Mouse (Mus musculus) liver, embryonic 12.5 days (tissue): ENCODE results near the gene Nrp2. TPM values are rescaled to one million over a fixed set of nuclear protein-coding genes. Genes with fewer than 3 reads are reported as not detected.
A peak's percentile ranks its signal among the peaks of the same experiment; 100 is the strongest.

Experiments
- ATAC-seq: fragments of 200-750 bp; cut with Nextera tagmentation; 2 replicates; pipeline ENCODE4 v1.8.0; 2017; ENCODE audit warnings: moderate number of reproducible peaks, mild to moderate bottlenecking, moderate library complexity
- H3K27ac ChIP-seq: fragments of 300-500 bp; sonication (generic); 2 replicates; pipeline ENCODE4 v1.5.1; 2016; ENCODE audit warnings: mild to moderate bottlenecking
- H3K27me3 ChIP-seq: fragments of 300-500 bp; sonication (generic); replicated peaks from 2 replicates; pipeline ENCODE4 v1.6.1; 2016; ENCODE audit warnings: mild to moderate bottlenecking, moderate library complexity
- H3K36me3 ChIP-seq: fragments of 300-500 bp; sonication (generic); 2 replicates; pipeline ENCODE4 v1.6.1; 2016; ENCODE audit warnings: mild to moderate bottlenecking, moderate library complexity
- H3K4me1 ChIP-seq: fragments of 300-500 bp; sonication (generic); 2 replicates; pipeline ENCODE4 v1.6.1; 2016
- H3K4me2 ChIP-seq: fragments of 300-500 bp; sonication (generic); 2 replicates; pipeline ENCODE4 v1.6.1; 2016; ENCODE audit warnings: mild to moderate bottlenecking, moderate library complexity
- H3K4me3 ChIP-seq: fragments of 300-500 bp; sonication (generic); 2 replicates; pipeline ENCODE4 v1.5.1; 2016; ENCODE audit warnings: mild to moderate bottlenecking, moderate library complexity
- H3K9ac ChIP-seq: fragments of 300-500 bp; sonication (generic); 2 replicates; pipeline ENCODE4 v1.6.1; 2016; ENCODE audit warnings: mild to moderate bottlenecking, moderate library complexity
- H3K9me3 ChIP-seq: fragments of 300-500 bp; sonication (generic); replicated peaks from 2 replicates; pipeline ENCODE4 v1.6.1; 2016; ENCODE audit warnings: mild to moderate bottlenecking, moderate library complexity
- WGBS: fragments of 180-500 bp; shearing (Covaris S2); methylation state at CpG from one replicate; pipeline ENCODE4 v1.1.7; 2016; ENCODE audit not compliant: insufficient replicate concordance; 5-methylcytosine and 5-hydroxymethylcytosine counted together
- polyA plus RNA-seq: library from polyadenylated mRNA; unstranded; fragments of >200 nt; fragmentation: Nextera tagmentation; extraction: Ambion mirVana; gene quantifications from 2 replicates; pipeline ENCODE4 v1.2.1, GENCODE M21; 2016

Nrp2 gene
- polyA plus RNA-seq, 1 experiment from 2014 or later, result 2.5 TPM

DNA sequence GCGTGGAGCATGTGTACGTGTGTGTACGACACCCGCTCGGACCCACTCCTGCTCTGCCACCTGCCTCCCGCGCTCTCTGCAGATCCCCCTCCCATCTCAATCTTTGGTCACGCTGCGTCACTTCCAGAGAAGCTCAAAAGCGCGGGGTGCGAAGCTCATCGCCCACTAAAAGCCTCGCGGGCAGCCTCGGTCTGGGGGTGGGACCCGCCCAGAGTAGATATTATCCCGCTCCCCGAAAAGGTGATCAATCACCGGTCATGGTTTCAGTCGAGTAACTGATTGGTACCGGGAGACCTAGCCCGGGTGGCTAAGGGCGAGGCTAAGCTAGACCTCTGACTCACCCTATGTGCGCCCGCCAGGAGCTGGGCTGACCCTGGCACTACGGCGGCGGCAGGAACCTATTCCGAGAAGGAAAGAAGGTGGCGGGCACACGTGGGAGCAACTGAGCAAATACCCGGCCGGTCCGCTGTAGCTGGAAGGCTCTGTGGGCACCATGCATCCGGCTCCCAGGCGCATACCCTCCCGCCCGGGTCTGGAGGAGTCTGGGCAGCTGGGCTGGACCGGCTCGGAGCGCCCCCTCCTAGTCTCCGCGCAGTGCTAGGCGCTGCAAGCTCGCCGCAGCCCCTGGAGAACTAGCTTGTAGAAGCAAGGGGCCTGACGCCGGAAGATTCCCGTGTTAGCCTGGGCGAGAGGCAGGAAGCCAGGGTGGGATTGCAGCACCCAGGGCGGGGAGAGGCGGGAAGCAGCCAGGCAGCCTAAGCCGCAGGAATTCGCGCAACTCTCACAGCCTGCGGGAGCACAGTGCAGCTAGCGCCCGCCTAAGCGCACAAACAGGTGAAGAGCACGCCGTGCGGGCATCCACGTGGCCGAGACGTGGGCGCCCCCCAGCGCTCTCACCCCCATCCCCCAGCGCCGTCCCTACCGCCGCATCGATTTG lies 3.3 kb downstream of the Nrp2 start:
- Histone ChIP-seq H3K9ac (peak overlapping the region; percentile 39), H3K9me3 (no peaks in the 10 kb centered on the region), H3K4me3 (peak overlapping the region; percentile 54), H3K4me1 (peaks cover 22% of the 10 kb centered on the region), H3K36me3 (no peaks in the 10 kb centered on the region), H3K27ac (no peak overlapping the region), H3K27me3 (peaks cover 100% of the 10 kb centered on the region), H3K4me2 (peak overlapping the region; percentile 66)
- under 1% methylated on average over 73 of the region's 73 CpGs for WGBS
- peak; percentile 42 for ATAC-seq

DNA sequence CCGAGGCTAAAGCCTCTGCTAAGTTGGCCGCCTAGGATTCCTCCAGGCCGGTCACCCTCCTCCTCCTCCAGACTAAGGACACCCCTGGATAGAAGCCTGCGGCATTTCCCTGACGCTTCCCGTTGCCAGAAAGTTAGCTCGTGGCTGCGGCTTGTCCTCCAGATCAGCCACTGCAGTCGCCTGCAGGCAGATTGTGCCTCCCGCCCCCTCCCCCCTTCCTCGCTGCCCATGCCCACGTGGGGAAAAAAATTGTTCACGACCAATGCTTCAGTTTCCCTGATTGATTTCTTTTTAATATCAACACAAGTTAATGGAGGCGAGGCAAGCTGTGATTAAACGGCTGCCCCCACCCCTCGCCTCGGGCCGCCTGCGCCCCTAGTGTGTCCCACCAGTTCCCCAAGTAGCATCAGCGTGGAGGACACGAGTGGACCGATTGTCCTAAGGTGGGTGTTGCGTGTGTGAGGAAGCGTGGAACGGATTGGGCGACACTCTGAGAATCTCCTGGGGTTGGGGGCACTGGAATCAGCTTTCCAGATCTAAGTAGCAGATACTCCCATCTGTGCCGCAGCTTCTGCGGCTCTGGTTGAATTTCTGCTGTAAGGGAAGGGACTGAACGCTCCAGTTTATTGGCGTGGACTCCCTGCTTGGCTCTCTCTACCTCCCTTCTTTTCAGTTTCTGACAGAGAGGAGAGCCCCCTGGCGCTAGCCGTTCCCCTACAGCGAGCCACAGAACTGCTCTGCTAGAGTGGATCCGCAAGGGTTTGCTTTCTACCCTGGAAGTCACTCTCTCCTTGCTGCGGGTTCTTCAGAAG lies 4.2 kb downstream of the Nrp2 start:
- peak overlapping the region; percentile 54 for H3K4me3 ChIP-seq
- ATAC-seq, result no peak
- WGBS, result under 1% methylated on average over 35 of the region's 35 CpGs
- no peaks in the 10 kb centered on the region for H3K36me3 ChIP-seq
- H3K27ac ChIP-seq, result no peak overlapping the region
- peak overlapping the region; percentile 66 for H3K4me2 ChIP-seq
- peaks cover 22% of the 10 kb centered on the region for H3K4me1 ChIP-seq
- H3K9me3 ChIP-seq, result no peaks in the 10 kb centered on the region
- peak overlapping the region; percentile 39 for H3K9ac ChIP-seq
- peaks cover 91% of the 10 kb centered on the region for H3K27me3 ChIP-seq

DNA sequence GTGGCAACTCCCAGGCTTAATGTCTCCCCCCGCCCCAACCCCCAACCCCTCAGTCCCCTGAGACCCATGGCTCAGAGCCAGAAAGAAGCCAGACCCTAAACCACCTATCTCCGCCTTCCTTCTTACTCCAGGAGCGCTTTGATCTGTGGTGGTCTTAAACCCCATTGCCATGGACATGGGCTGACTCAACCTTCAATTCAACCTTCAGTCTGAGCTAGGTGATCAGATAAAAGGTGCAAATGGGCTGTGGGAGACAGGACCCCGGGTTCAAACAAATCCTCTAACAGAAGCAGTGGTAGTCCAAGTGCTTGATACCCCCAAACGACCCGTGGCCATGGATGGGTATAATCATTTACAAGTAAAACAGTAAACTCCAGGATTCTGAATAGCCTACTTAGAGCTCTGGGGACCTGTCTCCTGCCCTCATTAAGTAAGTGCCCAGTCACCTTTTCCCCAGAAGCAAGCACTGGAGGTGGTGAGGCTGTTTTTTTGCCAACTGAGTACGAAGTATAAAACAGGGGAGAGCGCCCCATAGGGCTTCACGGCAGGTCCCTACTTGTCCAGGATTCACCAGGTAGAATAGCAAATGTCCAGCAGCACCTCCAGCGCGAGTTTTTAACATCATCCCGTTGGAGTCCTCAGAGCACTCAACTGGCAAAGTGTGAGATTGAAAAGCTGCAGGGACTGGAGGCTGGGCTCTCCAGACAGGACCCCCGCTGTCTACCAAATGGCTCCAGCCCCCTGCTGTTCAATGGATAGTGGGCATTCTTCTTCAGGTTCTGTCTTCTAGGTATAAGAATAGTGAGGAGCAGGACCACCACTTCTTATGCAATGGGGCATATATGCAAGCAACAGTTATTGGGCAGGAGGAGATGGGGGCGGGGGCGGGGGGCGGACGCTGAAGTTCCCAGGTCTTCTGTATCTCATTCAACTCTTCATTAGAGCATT lies 5.1 kb downstream of the Nrp2 start:
- Histone ChIP-seq H3K27me3 (peaks cover 82% of the 10 kb centered on the region), H3K4me3 (no peak overlapping the region), H3K27ac (no peak overlapping the region), H3K4me1 (peaks cover 13% of the 10 kb centered on the region), H3K36me3 (no peaks in the 10 kb centered on the region), H3K4me2 (peak overlapping the region; percentile 66), H3K9ac (no peak overlapping the region), H3K9me3 (no peaks in the 10 kb centered on the region)
- no peak for ATAC-seq
- 39% methylated on average over 17 of the region's 17 CpGs for WGBS

GRCm38 (mm10) chr1:62709770-62710335 lies 6.8 kb downstream of the Nrp2 start:
- H3K4me3 ChIP-seq, result no peak overlapping the region
- 55% methylated on average over 5 of the region's 5 CpGs for WGBS
- ATAC-seq, result no peak
- no peaks in the 10 kb centered on the region for H3K9me3 ChIP-seq
- no peak overlapping the region for H3K9ac ChIP-seq
- peaks cover 7% of the 10 kb centered on the region; the same call in 1 of the 2 replicates for H3K4me1 ChIP-seq
- no peak overlapping the region for H3K27ac ChIP-seq
- peaks cover 66% of the 10 kb centered on the region for H3K27me3 ChIP-seq
- no peak overlapping the region for H3K4me2 ChIP-seq
- H3K36me3 ChIP-seq, result no peaks in the 10 kb centered on the region

DNA sequence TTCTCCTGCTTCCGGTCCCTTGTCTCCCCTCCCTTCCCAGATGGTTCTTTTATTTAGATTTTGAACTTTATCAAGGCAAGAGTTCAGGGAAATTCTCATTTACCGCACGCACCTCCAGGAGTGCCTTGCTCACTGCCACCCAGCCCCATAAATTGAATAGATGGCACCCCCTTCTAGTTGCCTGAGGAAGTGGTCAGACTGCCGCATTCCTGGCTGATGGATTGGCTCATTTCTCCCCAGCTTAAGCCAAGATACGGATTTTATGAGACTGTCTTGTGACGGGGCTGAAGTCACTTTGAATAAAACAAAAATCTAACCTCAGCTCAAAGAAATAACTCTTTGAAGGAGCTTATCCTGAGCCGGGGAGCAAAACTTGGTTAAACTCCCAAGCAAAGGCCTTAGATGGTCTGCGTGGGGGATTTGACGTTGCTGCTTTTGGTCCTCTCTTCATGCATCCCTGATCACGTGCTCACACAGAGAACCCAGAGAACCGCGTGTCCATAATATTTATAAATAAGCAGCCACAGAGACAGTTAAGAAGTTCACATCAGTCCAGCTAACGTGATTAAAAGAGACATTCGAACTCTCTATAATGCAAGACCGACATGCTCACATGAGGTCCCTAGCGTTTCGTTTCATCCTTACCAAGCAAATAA lies 10.1 kb downstream of the Nrp2 start:
- H3K4me2 ChIP-seq, result no peak overlapping the region
- H3K9me3 ChIP-seq, result no peaks in the 10 kb centered on the region
- no peaks in the 10 kb centered on the region for H3K36me3 ChIP-seq
- no peak overlapping the region for H3K9ac ChIP-seq
- ATAC-seq, result no peak
- H3K4me3 ChIP-seq, result no peak overlapping the region
- H3K27ac ChIP-seq, result no peak overlapping the region
- no peaks in the 10 kb centered on the region; the same call in 1 of the 2 replicates for H3K4me1 ChIP-seq
- WGBS, result 72% methylated on average over 17 of the region's 17 CpGs
- peaks cover 33% of the 10 kb centered on the region for H3K27me3 ChIP-seq

- no peak overlapping the region for H3K4me2 ChIP-seq
- H3K4me3 ChIP-seq, result no peak overlapping the region
- no peak for ATAC-seq
- H3K4me1 ChIP-seq, result no peaks in the 10 kb centered on the region; the same call in 1 of the 2 replicates
- peaks cover 14% of the 10 kb centered on the region for H3K27me3 ChIP-seq
- no peak overlapping the region for H3K27ac ChIP-seq
- WGBS, result 58% methylated on average over 1 of the region's 1 CpGs
- H3K36me3 ChIP-seq, result no peaks in the 10 kb centered on the region
- no peaks in the 10 kb centered on the region for H3K9me3 ChIP-seq
- no peak overlapping the region for H3K9ac ChIP-seq
These were observed 11.9 kb downstream of the Nrp2 start for GRCm38 (mm10) chr1:62715004-62715403.

DNA sequence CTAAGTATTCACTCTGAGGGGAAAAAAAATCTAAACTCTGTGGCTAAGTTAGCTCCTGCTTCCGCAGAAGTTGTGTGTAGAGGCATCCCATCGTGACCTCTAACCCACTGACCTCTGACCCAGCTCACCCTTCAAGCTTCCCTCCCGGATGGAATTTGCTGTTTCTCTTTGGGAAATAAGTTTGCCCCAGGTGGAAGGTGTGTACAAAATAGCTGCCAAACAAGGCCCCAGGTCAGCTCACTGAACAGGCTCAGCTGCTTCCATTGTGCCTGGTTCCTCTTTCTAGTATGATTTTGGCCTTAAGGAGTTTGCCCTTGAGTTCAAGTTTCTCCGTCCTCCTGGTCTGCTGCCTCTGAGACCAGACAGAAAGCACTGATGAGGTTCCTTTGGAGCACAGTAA lies 12.6 kb downstream of the Nrp2 start:
- ATAC-seq, result no peak

DNA sequence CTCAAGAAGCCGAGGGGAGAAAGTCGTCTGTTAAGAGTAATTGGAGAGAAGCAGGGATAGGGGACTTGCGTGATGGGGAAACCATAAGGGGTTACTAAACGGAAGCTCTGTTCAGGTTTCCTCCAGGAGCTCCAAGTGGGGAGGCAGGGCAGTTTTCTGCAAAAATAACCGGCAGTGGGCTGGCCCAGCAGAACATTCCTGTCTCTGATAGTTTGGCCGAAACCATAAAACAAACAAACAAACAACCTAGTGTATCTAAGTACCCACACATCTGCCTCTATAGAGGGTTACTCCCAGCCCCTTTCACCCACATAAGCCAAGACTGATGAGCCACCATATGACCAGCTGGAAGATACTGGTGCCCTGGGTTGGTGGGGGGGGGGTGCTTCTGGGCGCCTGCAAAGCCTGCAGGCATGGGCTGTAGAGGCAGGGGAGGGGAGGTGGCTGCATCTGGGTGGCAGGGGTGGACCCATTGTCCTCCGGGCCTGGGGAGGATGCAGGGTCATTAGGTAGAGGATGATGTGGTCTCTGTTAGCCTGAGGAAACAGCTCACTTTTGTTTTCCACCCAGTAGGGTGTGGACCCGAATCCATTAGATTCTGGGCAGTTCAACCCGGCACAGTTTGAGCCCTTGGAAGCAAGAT lies 13.9 kb downstream of the Nrp2 start:
- Histone ChIP-seq H3K4me1 (0 out of 2 replicates have a peak, but pooled peaks cover 6% of the 10 kb centered on the region), H3K9ac (no peak overlapping the region), H3K36me3 (no peaks in the 10 kb centered on the region), H3K4me3 (no peak overlapping the region), H3K27me3 (no peaks in the 10 kb centered on the region), H3K9me3 (no peaks in the 10 kb centered on the region), H3K4me2 (no peak overlapping the region), H3K27ac (no peak overlapping the region)
- WGBS, result 55% methylated on average over 10 of the region's 10 CpGs
- no peak for ATAC-seq

More for the DNA sequence above, 12.6 kb downstream of the Nrp2 start:
- 57% methylated on average over 4 of the region's 4 CpGs for WGBS
- H3K9ac ChIP-seq, result no peak overlapping the region
- H3K36me3 ChIP-seq, result no peaks in the 10 kb centered on the region
- H3K4me3 ChIP-seq, result no peak overlapping the region
- H3K27ac ChIP-seq, result no peak overlapping the region
- no peaks in the 10 kb centered on the region for H3K9me3 ChIP-seq
- peaks cover 7% of the 10 kb centered on the region; the same call in 1 of the 2 replicates for H3K27me3 ChIP-seq
- 0 out of 2 replicates have a peak, but pooled peaks cover under 1% of the 10 kb centered on the region for H3K4me1 ChIP-seq
- H3K4me2 ChIP-seq, result no peak overlapping the region

GRCm38 (mm10) chr1:62717552-62718236 lies 14.6 kb downstream of the Nrp2 start:
- no peaks in the 10 kb centered on the region for H3K9me3 ChIP-seq
- H3K9ac ChIP-seq, result no peak overlapping the region
- WGBS, result 64% methylated on average over 13 of the region's 13 CpGs
- H3K4me2 ChIP-seq, result no peak overlapping the region
- 0 out of 2 replicates have a peak, but pooled peaks cover 6% of the 10 kb centered on the region for H3K4me1 ChIP-seq
- ATAC-seq, result no peak
- H3K27me3 ChIP-seq, result no peaks in the 10 kb centered on the region
- H3K36me3 ChIP-seq, result no peaks in the 10 kb centered on the region
- H3K27ac ChIP-seq, result no peak overlapping the region
- H3K4me3 ChIP-seq, result no peak overlapping the region

DNA sequence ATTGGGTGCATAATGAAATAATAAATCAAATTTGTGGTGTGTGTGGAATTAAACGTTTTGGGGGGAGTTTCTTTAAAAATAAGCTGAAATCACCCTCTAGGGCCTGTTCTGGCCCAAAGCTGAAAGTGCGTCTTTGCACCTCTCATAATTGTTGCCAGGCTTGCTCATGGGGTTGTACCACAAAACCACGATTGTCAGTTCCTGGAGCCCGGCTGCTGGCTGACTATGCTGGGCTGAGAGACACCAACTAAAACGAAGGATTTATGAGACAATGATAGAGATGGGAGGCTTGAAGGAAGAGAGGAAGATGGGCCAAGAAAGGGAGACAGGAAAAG lies 15.1 kb downstream of the Nrp2 start:
- Histone ChIP-seq H3K27ac (no peak overlapping the region), H3K4me3 (no peak overlapping the region), H3K4me2 (no peak overlapping the region), H3K9me3 (no peaks in the 10 kb centered on the region), H3K4me1 (0 out of 2 replicates have a peak, but pooled peaks cover 6% of the 10 kb centered on the region), H3K9ac (no peak overlapping the region), H3K36me3 (no peaks in the 10 kb centered on the region), H3K27me3 (no peaks in the 10 kb centered on the region)
- no peak for ATAC-seq
- WGBS, result 27% methylated on average over 5 of the region's 5 CpGs
